ENCODE assay signal across 8 mouse cellular contexts in the genomic region with DNA sequence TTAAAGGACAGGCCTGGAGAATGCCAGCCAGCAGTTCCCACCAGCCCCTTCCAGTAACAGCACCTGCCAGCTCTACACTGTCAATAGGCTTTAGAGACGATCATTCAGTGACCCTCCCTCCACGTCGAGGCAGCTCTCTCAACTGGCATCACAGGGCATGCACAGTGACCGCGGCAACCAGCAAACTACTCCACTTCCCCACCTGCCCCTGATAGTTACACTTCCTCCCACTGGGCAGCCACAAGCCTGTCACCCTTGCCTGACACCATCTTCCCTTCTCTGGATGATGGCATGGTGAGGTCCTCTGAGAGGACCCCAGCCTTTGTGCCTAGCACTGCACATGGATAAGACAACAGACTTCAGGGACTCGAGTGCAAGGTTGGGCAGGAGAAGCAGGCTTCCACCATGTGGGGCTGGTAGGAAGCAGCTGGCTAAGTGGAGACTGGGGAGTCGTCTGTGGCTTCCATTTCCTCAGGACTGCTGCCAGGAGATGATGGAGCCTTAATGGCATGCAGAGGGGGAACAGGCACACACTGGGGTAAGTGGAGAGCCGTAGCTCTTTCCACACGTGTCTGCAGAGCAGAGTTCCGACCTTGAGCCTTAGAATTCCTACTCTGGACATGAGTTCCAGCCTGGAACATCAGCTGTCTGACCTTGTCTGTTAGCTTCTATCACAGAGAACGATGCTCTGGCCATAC. TPM values are rescaled to one million over a fixed set of nuclear protein-coding genes. Genes with fewer than 3 reads are reported as not detected.
DNase-seq lines count a peak whose midpoint lies in the region; ATAC-seq lines count a peak whose summit lies in the region.

No protein-coding gene starts in this region.

- WGBS in heart, embryonic 10.5 days, result 46% methylated on average over 11 of the region's 11 CpGs
- WGBS in lung, embryonic 16.5 days, result 28% methylated on average over 11 of the region's 11 CpGs
- WGBS in forebrain, embryonic 10.5 days, result 85% methylated on average over 11 of the region's 11 CpGs

- no peaks in the 10 kb centered on the region for H3K36me3 ChIP-seq in heart, embryonic 10.5 days
- H3K36me3 ChIP-seq in lung, embryonic 16.5 days (ENCODE audit: control insufficient read depth, insufficient read depth, low read length), result no peaks in the 10 kb centered on the region
- H3K36me3 ChIP-seq in forebrain, embryonic 10.5 days (replicated peaks), result no peaks in the 10 kb centered on the region

- H3K27ac ChIP-seq in heart, embryonic 10.5 days, result peak overlapping the region; percentile 24
- no peak overlapping the region for H3K27ac ChIP-seq in lung, embryonic 16.5 days (ENCODE audit: low read length)
- H3K27ac ChIP-seq in forebrain, embryonic 10.5 days, result no peak overlapping the region

- H3K4me1 ChIP-seq in heart, embryonic 10.5 days, result peaks cover 32% of the 10 kb centered on the region
- H3K4me1 ChIP-seq in lung, embryonic 16.5 days (replicated peaks; ENCODE audit: control insufficient read depth, insufficient read depth, low read length), result peaks cover 8% of the 10 kb centered on the region
- H3K4me1 ChIP-seq in forebrain, embryonic 10.5 days, result no peaks in the 10 kb centered on the region

- no peak overlapping the region for H3K4me2 ChIP-seq in lung, embryonic 16.5 days (ENCODE audit: low read depth, low read length)

- H3K9me3 ChIP-seq in heart, embryonic 10.5 days, result no peaks in the 10 kb centered on the region
- no peaks in the 10 kb centered on the region for H3K9me3 ChIP-seq in lung, embryonic 16.5 days (ENCODE audit: control insufficient read depth, low read length)
- H3K9me3 ChIP-seq in forebrain, embryonic 10.5 days, result no peaks in the 10 kb centered on the region

- DNase-seq in 3T3-L1 (ENCODE audit: low read depth, low spot score), result peak; percentile 65
- peak; percentile 24 for DNase-seq in A20 (ENCODE audit: low read depth, low spot score)
- no peak for DNase-seq in heart, embryonic 10.5 days (ENCODE audit: low spot score)
- DNase-seq in embryo, embryonic 10 days (ENCODE audit: low spot score), result no peak
- DNase-seq in thymus, postnatal 10 days (ENCODE audit: low spot score in 2 of 2), result no peak
- no peak for DNase-seq in forebrain, embryonic 10.5 days (ENCODE audit: extremely low spot score, low spot score)

- no peak overlapping the region for H3K4me3 ChIP-seq in heart, embryonic 10.5 days
- no peak overlapping the region for H3K4me3 ChIP-seq in lung, embryonic 16.5 days (ENCODE audit: low read length)
- H3K4me3 ChIP-seq in forebrain, embryonic 10.5 days, result no peak overlapping the region

- no peak overlapping the region for H3K9ac ChIP-seq in lung, embryonic 16.5 days (ENCODE audit: low read length)

- ATAC-seq in lung, embryonic 16.5 days (ENCODE audit: low read depth), result peak; percentile 75
- no peak for ATAC-seq in erythroid progenitor cell, adult 5-6 weeks (replicated peaks; ENCODE audit: low FRiP score, poor library complexity, severe bottlenecking)

- 0 out of 2 replicates have a peak, but pooled peaks cover 4% of the 10 kb centered on the region for H3K27me3 ChIP-seq in heart, embryonic 10.5 days (ENCODE audit: insufficient read depth, poor library complexity, severe bottlenecking)
- no peaks in the 10 kb centered on the region for H3K27me3 ChIP-seq in lung, embryonic 16.5 days (ENCODE audit: control insufficient read depth, insufficient read depth, low read depth, low read length)
- no peaks in the 10 kb centered on the region for H3K27me3 ChIP-seq in forebrain, embryonic 10.5 days (ENCODE audit: poor library complexity, severe bottlenecking)

RNA-seq across cellular contexts. Expression of gene Kcnb1, which starts 22.3 kb away (rescaled TPM):
- 0.16 and 0.21 TPM in 2 replicates for polyA plus RNA-seq in heart, embryonic 10.5 days (2016; fragmentation: Nextera tagmentation; extraction: Ambion mirVana)
- polyA plus RNA-seq in lung, embryonic 16.5 days (2015; fragmentation: Nextera tagmentation; extraction: Ambion mirVana), result 0.45 and 0.65 TPM in 2 replicates
- not detected in 2 replicates for total RNA-seq in erythroid progenitor cell, adult 5-6 weeks (2015; ENCODE audit: low replicate concordance)
- not detected in 2 replicates for total RNA-seq in erythroid progenitor cell, adult 5-6 weeks (2017; ENCODE audit: low replicate concordance)
- 0.71 and 0.93 TPM in 2 replicates for polyA plus RNA-seq in forebrain, embryonic 10.5 days (2016; fragmentation: Nextera tagmentation; extraction: Ambion mirVana)

Comparison
In these comparisons a context has a peak if more than half of its experiments do, and no peak if none do; other contexts are left out.
1. DNase-seq: peak in 3T3-L1 (single experiment) and A20 (single experiment); none in heart, embryonic 10.5 days (single experiment), embryo, embryonic 10 days (single experiment), thymus, postnatal 10 days (0 of 2) and forebrain, embryonic 10.5 days (single experiment).